Mouse (Mus musculus): ENCODE results near the gene Vamp2.

GRCm38 (mm10) chr11:69078041-69078440 is 10.2 kb upstream of the Vamp2 start:
- TF ChIP-seq CTCF (conservative IDR thresholded peaks at IDR 0.05; ENCODE audit: low read length) (no peak), NANOG (IDR thresholded peaks at IDR 0.05; ENCODE audit: borderline replicate concordance, low read length) (no peak)
